Mouse (Mus musculus) E14TG2a.4 (cell line): ENCODE measurements around the gene Foxp4.

Experiments used
- H3K27me3 ChIP-seq: 2 replicates; pipeline ENCODE4 v1.6.1; 2014; ENCODE audit warnings: low read length, control low read depth; ENCODE audit not compliant: insufficient read depth
- H3K36me3 ChIP-seq: 2 replicates; pipeline ENCODE4 v1.6.1; 2014; ENCODE audit warnings: low read length, control low read depth; ENCODE audit not compliant: insufficient read depth
- H3K4me1 ChIP-seq: replicated peaks from 2 replicates; pipeline ENCODE4 v1.6.1; 2014; ENCODE audit warnings: low read depth, low read length, control low read depth
- H3K4me3 ChIP-seq: replicated peaks from 2 replicates; pipeline ENCODE4 v1.5.1; 2014; ENCODE audit warnings: mild to moderate bottlenecking, low read length
- H3K9me3 ChIP-seq: 2 replicates; pipeline ENCODE4 v1.6.1; 2014; ENCODE audit warnings: low read length, control low read depth
- CTCF ChIP-seq: conservative IDR thresholded peaks from 2 replicates; pipeline ENCODE4 v1.5.1; 2014; ENCODE audit warnings: low read length
- NANOG ChIP-seq: IDR thresholded peaks from 2 replicates; pipeline ENCODE4 v1.6.1; 2014; ENCODE audit warnings: borderline replicate concordance, low read length, mixed read lengths
- POU5F1 ChIP-seq: IDR thresholded peaks from 2 replicates; pipeline ENCODE4 v1.6.1; 2014; ENCODE audit warnings: low read length, borderline replicate concordance

The Foxp4 gene

DNA sequence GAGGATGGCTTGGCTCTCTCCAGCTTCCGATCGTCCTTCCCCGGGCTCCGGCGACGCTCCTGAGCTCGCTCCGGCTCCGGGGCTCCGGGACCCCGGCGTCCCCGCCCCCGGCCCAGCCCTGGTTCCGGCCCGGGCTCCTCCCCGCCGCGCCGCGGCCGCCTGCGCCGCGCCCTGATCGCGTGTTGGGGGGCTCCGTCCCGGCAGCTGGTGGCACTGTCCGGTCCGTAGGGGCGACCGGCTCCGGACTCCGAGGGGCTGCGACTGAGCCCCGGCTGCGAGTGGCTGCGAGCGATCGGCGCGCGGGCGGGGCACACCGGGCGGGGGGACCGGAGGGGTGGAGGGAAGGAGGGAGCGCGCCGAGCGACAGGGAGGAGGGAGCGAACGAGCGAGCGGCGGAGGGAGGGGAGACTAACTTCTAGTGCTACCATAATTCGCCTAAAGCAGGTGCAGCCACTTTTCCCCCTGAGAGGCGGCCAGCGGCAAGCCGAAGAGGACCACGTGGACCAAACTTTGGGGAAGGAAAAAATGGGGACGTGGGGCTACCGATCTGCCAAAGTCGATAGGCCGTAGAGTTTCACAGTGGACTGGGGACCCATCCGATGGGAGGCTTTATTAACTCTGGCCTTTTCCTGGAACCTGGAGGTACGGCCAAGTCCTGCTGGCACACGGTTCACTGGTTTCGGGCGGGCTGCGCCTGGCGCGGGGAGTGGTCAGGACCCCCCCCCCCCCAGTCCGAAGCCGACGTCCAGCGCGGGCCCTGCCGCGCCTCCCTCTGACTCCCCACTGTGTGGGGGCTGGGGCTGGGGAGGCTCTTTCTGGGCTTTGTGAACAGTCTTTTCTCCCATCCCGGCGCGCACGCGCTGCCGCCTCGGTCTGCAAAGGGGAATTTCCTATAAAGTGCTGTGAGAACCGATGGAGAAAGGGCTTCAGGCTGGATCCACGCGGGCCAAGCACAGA lies at the start of gene Foxp4:
Gene Foxp4 (minus strand): TSS at position 263 of the 957 bp plus-strand sequence.
- no peaks in the 10 kb centered on the region for H3K9me3 ChIP-seq
- H3K4me1 ChIP-seq = peaks cover 59% of the 10 kb centered on the region
- no peaks in the 10 kb centered on the region for H3K36me3 ChIP-seq
- peak within 1 kb of the TSS; percentile 95 for H3K4me3 ChIP-seq
- TF ChIP-seq NANOG (no peak), CTCF (no peak), POU5F1 (no peak)
- peaks cover 31% of the 10 kb centered on the region for H3K27me3 ChIP-seq

DNA sequence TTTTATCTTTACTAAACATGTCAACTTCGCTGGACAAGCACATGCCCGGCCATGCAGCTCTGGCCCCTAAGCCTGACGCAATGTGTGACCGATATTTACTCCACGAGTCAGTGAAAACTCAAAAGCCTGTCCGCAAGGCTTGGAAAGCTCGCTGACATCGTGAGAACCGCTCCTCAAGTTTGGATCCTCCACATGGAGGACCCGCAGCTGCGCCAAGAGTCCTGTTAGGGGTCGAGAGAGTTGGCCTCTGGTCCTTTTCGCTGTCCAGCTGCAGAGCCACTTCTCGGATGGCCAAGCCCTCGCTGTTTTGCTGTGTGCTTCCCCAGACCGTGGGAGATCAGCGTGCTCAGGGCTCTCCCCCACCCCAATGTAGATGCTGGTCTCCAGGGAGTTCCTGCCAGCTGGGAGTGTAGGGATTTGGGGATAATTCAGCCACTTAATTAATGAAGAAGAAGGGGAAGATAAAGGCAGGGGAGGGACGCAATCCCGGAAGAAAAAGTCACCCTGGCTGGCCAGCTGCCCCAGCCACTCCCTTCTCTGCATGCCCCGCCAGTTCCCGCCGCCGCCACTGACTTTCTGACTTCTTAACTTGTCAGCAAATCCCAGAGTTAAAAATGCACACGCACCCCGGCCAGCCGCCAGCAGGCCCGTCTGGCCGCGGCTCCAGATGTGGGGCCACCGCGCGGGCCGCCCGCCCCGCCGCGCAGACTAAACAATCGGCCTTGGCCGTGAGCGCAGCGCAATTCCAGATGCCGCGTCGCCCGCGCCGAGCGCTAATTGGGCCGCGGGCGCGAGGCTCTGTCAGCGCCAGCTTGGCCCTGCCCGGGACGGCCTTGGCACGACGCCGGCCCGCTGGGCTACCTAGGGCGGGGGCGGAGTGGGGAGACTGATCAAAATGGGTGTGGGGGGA lies 49.4 kb upstream of the Foxp4 start:
- peaks cover 44% of the 10 kb centered on the region for H3K4me1 ChIP-seq
- H3K36me3 ChIP-seq = no peaks in the 10 kb centered on the region
- H3K4me3 ChIP-seq = peak overlapping the region; percentile 74
- TF ChIP-seq CTCF (no peak), NANOG (no peak), POU5F1 (no peak)
- H3K27me3 ChIP-seq = peaks cover 32% of the 10 kb centered on the region
- H3K9me3 ChIP-seq = no peaks in the 10 kb centered on the region

DNA sequence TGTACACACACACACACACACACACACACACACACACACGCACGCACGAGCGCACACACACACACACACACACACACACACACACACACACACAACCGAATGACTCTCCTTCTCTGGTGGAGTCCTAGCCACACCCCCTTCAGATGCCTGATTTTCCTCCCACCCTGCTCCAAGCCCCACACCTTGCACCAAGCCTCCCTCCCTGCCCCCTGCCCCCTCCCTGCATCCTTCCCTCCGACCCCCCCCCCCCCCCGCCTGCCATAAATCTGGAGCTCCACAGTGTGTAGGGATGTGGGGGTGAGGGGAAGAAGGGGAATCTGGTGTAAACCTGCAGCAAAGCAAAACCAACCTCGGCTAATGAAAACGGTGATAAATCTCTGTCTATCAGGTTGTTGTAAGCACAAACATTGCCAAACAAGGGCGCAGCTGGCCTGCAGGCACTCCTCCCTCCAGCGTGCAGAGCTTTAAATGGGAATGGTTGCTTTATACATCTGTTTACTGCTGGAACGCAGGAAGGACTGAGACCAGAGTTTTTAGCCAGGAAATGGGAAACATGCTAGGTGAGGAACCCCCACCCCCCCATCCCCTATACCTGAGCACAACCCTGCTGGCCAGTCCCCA lies 41.5 kb upstream of the Foxp4 start:
- Histone ChIP-seq H3K4me3 (no peak overlapping the region), H3K36me3 (no peaks in the 10 kb centered on the region), H3K27me3 (no peaks in the 10 kb centered on the region), H3K9me3 (peaks cover 16% of the 10 kb centered on the region), H3K4me1 (peaks cover 12% of the 10 kb centered on the region)
- TF ChIP-seq POU5F1 (no peak), CTCF (no peak), NANOG (no peak)

DNA sequence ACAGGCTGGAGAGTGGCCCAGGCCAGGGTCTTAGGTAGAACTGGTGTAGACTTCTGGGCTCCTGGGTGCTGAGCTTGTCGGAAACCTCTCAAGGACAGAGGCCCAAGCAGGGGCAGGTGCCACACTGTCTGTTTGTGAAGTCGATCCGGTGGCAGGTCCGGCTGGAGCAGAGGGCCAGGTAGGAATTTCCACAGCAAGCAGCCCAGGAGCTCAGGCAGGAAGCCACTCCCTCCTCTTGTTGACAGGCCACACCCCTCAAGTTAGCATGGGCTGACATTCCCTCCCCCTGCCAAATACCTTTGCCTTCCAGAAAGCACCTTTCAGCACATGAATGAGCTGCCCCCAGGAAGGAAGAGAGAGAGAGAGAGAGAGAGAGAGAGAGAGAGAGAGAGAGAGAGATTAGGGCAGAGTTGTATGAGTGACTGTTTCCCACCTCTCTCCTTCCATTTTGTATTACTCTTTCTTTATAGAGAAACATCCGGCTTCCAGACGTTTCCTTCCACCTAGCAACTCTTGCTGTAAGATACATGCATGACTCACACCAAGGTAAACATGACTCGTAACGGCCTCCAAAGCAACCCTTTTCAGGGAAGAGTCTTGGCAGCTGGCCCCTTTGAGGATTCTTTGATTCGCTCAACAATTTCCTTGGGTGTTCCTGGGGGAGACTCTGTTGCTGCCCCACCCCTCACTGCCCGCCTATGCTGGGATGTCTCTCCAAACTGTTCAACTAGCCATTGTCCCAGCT lies 33.8 kb upstream of the Foxp4 start:
- Histone ChIP-seq H3K36me3 (no peaks in the 10 kb centered on the region), H3K27me3 (no peaks in the 10 kb centered on the region), H3K9me3 (no peaks in the 10 kb centered on the region), H3K4me3 (peak overlapping the region; percentile 37), H3K4me1 (peaks cover 71% of the 10 kb centered on the region)
- TF ChIP-seq NANOG = no peak
- TF ChIP-seq CTCF = no peak
- TF ChIP-seq POU5F1 = no peak

DNA sequence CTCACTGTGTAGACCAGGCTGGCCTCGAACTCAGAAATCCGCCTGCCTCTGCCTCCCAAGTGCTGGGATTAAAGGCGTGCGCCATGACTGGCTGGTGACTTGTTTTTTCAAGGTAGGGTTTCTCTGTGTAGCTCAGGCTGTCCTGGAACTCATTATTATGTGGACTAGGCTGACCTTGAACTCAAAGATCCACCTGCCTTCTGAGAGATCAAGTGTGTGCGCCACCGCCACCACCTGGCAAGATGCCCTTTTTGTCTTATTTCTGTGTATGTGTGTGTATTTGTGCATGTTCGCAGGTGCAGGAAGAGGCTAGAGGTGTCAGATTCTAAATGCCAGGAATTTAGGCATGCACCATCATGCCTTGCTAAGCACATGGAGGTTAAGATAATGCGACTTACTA lies 32.0 kb upstream of the Foxp4 start:
- Histone ChIP-seq H3K36me3 (no peaks in the 10 kb centered on the region), H3K4me1 (peaks cover 89% of the 10 kb centered on the region), H3K4me3 (no peak overlapping the region), H3K27me3 (peaks cover 12% of the 10 kb centered on the region; the same call in 1 of the 2 replicates), H3K9me3 (no peaks in the 10 kb centered on the region)
- no peak for TF ChIP-seq NANOG
- no peak for TF ChIP-seq CTCF
- TF ChIP-seq POU5F1 = no peak

DNA sequence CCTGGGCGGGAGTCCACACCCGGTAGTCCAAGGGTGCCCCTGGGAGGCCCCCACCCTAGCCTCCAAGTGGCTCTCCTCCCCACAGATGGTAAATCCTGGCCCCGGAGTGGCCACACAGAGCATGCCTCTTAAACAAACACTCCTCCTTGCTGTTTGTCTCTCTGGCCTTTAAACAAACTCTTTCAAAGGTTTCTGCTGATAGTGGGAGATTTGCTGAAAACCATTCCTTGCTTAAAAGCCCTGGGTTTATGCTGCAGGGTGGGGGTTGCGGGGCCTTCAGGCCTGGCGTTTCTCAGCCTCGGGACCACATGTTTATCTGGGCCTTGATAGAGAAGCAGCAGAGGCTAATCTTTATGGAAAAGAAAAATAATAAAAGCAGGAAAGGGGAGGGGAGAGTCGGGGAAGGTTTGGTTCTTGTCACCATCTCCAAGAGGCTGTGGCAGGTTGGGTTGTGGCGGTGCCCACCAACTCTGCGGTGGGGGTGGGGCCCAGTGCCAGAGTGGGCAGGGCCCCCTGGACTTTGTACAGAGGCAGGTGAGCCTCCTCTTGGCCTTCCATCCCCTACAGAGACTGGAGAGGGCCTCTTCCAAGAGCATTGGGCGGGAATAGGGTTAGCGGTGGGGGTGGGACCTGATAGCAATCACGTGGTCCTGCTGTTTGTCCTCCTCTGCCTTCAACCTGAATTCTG lies 30.8 kb upstream of the Foxp4 start:
- Histone ChIP-seq H3K27me3 (peaks cover 12% of the 10 kb centered on the region; the same call in 1 of the 2 replicates), H3K9me3 (no peaks in the 10 kb centered on the region), H3K36me3 (no peaks in the 10 kb centered on the region), H3K4me1 (peaks cover 91% of the 10 kb centered on the region), H3K4me3 (peak overlapping the region; percentile 48)
- TF ChIP-seq POU5F1 (no peak), NANOG (no peak), CTCF (no peak)

DNA sequence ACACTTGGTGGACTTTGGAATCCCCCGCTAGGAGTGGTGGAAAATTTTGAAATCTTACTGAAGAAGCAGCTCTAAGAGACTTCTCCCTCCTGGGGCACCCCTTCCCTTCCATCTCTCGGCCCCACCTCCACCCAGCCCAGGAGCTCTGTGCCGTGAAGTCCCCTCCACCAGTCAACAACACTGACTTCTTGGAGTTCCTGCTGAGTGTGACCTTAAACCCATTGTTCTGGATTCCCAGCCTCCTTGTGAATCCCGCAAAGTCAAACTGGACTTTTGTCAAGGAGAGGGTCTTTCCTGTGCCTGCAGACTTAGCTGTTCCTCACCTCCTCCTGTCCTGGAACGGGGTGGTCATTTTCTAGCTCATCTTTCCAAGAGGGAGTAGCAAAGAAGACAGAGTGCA lies 28.8 kb upstream of the Foxp4 start:
- TF ChIP-seq CTCF (no peak), NANOG (no peak), POU5F1 (no peak)
- no peaks in the 10 kb centered on the region for H3K36me3 ChIP-seq
- H3K9me3 ChIP-seq = no peaks in the 10 kb centered on the region
- peaks cover 79% of the 10 kb centered on the region for H3K4me1 ChIP-seq
- H3K27me3 ChIP-seq = peaks cover 20% of the 10 kb centered on the region; the same call in 1 of the 2 replicates
- peak overlapping the region; percentile 39; the same call in 1 of the 2 replicates for H3K4me3 ChIP-seq
